ENCODE assay signal across 17 mouse cellular contexts in genomic region chr11:52321540-52321939, GRCm38 (mm10).
"Had no signal": no experiment of that assay in that cellular context is flagged by ENCODE, and none has a peak within 500 bp of the region (broad histone marks: within the 10 kb centered on the region; RNA-seq: fewer than 3 reads in every experiment).

No protein-coding gene starts in this region.

- H3K9me3 ChIP-seq: liver, embryonic 13.5 days; megakaryocyte, embryonic 14.5 days; midbrain, embryonic 10.5 days; midbrain, embryonic 13.5 days had no signal

- H3K4me3 ChIP-seq: layer of hippocampus, adult 2 months; liver, embryonic 13.5 days; megakaryocyte, embryonic 14.5 days; midbrain, embryonic 10.5 days; midbrain, embryonic 13.5 days; myocyte had no signal

- H3K27me3 ChIP-seq: liver, embryonic 13.5 days had no signal

- DNase-seq: kidney, adult 18-20 months; kidney, adult 9 months; kidney, postnatal 14 days; layer of hippocampus, adult 9-11 months; liver, embryonic 13.5 days; lung, adult 2 months; right cerebral cortex, postnatal 14 days; right cerebral cortex, postnatal 4 days had no signal

- H3K4me1 ChIP-seq: liver, embryonic 13.5 days; midbrain, embryonic 10.5 days; midbrain, embryonic 13.5 days had no signal

- H3K36me3 ChIP-seq: liver, embryonic 13.5 days; midbrain, embryonic 10.5 days; midbrain, embryonic 13.5 days had no signal

- H3K4me2 ChIP-seq: liver, embryonic 13.5 days; midbrain, embryonic 13.5 days had no signal

- ATAC-seq: inflammation-experienced regulatory T-cells, adult 6 months; intestine, embryonic 16.5 days; midbrain, embryonic 13.5 days; midbrain, embryonic 16.5 days had no signal

- H3K9ac ChIP-seq: liver, embryonic 13.5 days; midbrain, embryonic 13.5 days had no signal

- H3K27ac ChIP-seq: layer of hippocampus, adult 2 months; liver, embryonic 13.5 days; midbrain, embryonic 10.5 days; midbrain, embryonic 13.5 days; stomach, postnatal 0 days had no signal
